Mouse (Mus musculus) layer of hippocampus, adult 18-20 months (tissue): ENCODE measurements around the gene Lcat. TPM values are rescaled to one million over a fixed set of nuclear protein-coding genes. Genes with fewer than 3 reads are reported as not detected.
"Not testable (repeated sequence)": the region's sequence is repeated elsewhere in the genome, so short reads cannot be mapped to it uniquely, and the experiment has no call there.

Source experiments
- DNase-seq, 2 experiments: peaks; one replicate each; pipeline ENCODE4 v3.0.0; 2022; ENCODE audit warnings: low spot score in 2 of 2
- long read RNA-seq: library from polyadenylated mRNA; stranded (forward); transcript quantifications from one replicate; pipeline ENCODE4 v2.0.0, GENCODE M21; 2021
- total RNA-seq, 2 experiments: library from RNA; stranded (reverse); gene quantifications; 2 replicates each; pipeline ENCODE4 v1.2.3; 2021

Gene Lcat
- total RNA-seq = 10 to 100 TPM; 31.7 to 38.4 TPM
- long read RNA-seq, transcript Lcat-201 (6 exons, 1,342 nt) = major isoform, 9 of 12 reads
- long read RNA-seq, partial matches to known transcripts = 2 of 12 reads
- long read RNA-seq, other reads (novel, unspliced or antisense) = 1 of 12 reads

- peak in 1 of 2 experiments; percentile 56 for DNase-seq
Measured at GRCm38 (mm10) chr8:105943321-105943739, at the start of gene Lcat. Lcat (minus strand) TSS chr8:105943382.

GRCm38 (mm10) chr8:105992499-105992898 is 49.3 kb upstream of the Lcat start:
- no peak for DNase-seq

GRCm38 (mm10) chr8:105991546-105991945 is 48.4 kb upstream of the Lcat start:
- no peak for DNase-seq

GRCm38 (mm10) chr8:105990856-105991387 is 47.7 kb upstream of the Lcat start, which contains the start of gene Dus2:
Dus2 (plus strand) TSS chr8:105991337.
- DNase-seq = peak; percentile 44 to 73

GRCm38 (mm10) chr8:105988546-105988945 is 45.4 kb upstream of the Lcat start:
- DNase-seq = no peak

GRCm38 (mm10) chr8:105983406-105983805 is 40.2 kb upstream of the Lcat start:
- DNase-seq = not testable (repeated sequence)

- DNase-seq = no peak
Measured at GRCm38 (mm10) chr8:105981146-105981545, 38.0 kb upstream of the Lcat start.

- DNase-seq = no peak
Measured at GRCm38 (mm10) chr8:105979325-105979724, 36.1 kb upstream of the Lcat start, which contains the start of gene Dpep3. Dpep3 (minus strand) TSS chr8:105979429.

GRCm38 (mm10) chr8:105975363-105975762 is 32.2 kb upstream of the Lcat start:
- DNase-seq = no peak

- no peak for DNase-seq
Measured at GRCm38 (mm10) chr8:105971019-105971720, 28.0 kb upstream of the Lcat start.

GRCm38 (mm10) chr8:105969367-105969766 is 26.2 kb upstream of the Lcat start:
- DNase-seq = no peak

- no peak for DNase-seq
Measured at GRCm38 (mm10) chr8:105966692-105967311, 23.6 kb upstream of the Lcat start.

- peak; percentile 12 to 30 for DNase-seq
Measured at GRCm38 (mm10) chr8:105965905-105966341, 22.7 kb upstream of the Lcat start, which contains the start of gene Slc12a4. Slc12a4 (minus strand) TSS chr8:105966097.

- DNase-seq = no peak
Measured at GRCm38 (mm10) chr8:105965266-105965904, 22.2 kb upstream of the Lcat start.

- no peak for DNase-seq
Measured at GRCm38 (mm10) chr8:105964506-105965265, 21.5 kb upstream of the Lcat start.

- DNase-seq = no peak
Measured at GRCm38 (mm10) chr8:105961536-105961935, 18.4 kb upstream of the Lcat start.

GRCm38 (mm10) chr8:105961101-105961500 is 17.9 kb upstream of the Lcat start:
- DNase-seq = no peak

GRCm38 (mm10) chr8:105959350-105959749 is 16.2 kb upstream of the Lcat start:
- no peak for DNase-seq

GRCm38 (mm10) chr8:105957813-105958212 is 14.6 kb upstream of the Lcat start:
- no peak for DNase-seq

- DNase-seq = no peak
Measured at GRCm38 (mm10) chr8:105956556-105956955, 13.4 kb upstream of the Lcat start.
